Mouse (Mus musculus): ENCODE measurements around the gene Rp9.
"Not testable (repeated sequence)": the region's sequence is repeated elsewhere in the genome, so short reads cannot be mapped to it uniquely, and the experiment has no call there.

Rp9 gene

GRCm38 (mm10) chr9:22417547-22417946 is 52.0 kb downstream of the Rp9 start:
- DNase-seq = no peak

GRCm38 (mm10) chr9:22416187-22416586 is 53.4 kb downstream of the Rp9 start:
- DNase-seq = no peak

DNA sequence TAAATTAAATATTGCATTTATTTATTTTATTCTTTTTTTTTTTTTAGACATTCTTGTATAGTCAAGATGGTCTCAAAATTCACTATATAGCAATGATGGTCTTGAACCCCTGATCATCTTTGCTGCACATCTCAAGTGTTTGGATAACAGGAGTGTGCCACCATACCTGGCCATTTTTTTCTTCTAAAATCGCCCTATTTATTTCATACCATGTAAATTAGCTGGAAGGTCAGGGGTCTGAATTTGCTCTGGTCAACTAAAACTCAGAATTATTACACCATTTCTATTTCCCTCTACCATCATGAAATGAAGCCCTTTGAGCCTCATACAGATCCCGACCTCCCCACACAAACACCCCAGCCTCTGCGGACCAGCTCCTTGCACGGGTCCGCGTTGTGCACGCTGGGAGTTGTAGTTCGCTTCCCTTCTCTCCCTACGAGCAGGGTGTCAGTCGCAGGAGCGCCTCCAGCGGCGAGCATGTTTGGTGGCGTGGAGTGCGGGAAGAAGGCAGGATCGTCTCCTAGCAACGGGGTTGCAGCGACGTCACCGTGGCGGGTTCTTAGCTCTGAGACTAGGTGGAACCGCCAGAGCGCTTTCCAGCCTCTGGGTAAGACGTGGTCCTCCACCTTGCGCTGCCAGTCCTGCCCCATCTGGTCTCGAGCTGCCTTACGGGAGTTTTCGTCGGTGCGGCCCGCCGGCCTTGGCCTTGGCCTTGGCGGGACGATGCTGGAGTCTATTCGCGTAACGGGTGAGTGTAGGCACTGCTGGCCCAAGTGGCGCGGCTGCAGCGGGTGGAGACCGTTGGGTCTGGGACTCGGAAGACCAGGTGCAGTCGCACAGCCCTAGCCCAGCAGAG is 58.3 kb downstream of the Rp9 start, which contains the start of gene 9530077C05Rik:
TSS of gene 9530077C05Rik (plus strand) at position 512 of the 856 bp plus-strand sequence.
- peak; percentile 97 for DNase-seq

GRCm38 (mm10) chr9:22409501-22409900 is 60.0 kb downstream of the Rp9 start:
- DNase-seq = no peak

DNA sequence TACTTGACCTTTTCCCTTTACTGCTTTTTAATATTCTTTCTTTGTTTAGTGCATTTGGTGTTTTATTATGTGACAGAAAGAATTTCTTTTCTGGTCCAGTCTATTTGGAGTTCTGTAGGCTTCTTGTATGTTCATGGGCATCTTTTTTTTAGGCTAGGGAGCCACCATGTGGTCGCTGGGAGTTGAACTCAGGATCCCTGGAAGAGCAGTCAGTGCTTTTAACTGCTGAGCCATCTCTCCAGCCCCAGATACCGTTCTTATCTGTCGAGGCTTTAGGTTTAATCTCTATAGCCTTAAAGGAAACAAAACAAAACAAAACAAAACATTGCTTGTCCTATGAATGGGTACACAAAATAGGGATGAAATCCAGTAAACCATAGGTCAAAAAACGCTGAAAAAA is 61.2 kb downstream of the Rp9 start:
- DNase-seq = not testable (repeated sequence)

- DNase-seq = not testable (repeated sequence)
Observed at GRCm38 (mm10) chr9:22407633-22408032, 61.9 kb downstream of the Rp9 start.

GRCm38 (mm10) chr9:22405414-22405813 is 64.1 kb downstream of the Rp9 start:
- DNase-seq = no peak

GRCm38 (mm10) chr9:22403501-22403900 is 66.0 kb downstream of the Rp9 start:
- DNase-seq = not testable (repeated sequence)

- DNase-seq = no peak
Observed at GRCm38 (mm10) chr9:22402976-22403375, 66.6 kb downstream of the Rp9 start.

GRCm38 (mm10) chr9:22402001-22402400 is 67.5 kb downstream of the Rp9 start:
- DNase-seq = no peak

GRCm38 (mm10) chr9:22399021-22399420 is 70.5 kb downstream of the Rp9 start:
- no peak for DNase-seq

DNA sequence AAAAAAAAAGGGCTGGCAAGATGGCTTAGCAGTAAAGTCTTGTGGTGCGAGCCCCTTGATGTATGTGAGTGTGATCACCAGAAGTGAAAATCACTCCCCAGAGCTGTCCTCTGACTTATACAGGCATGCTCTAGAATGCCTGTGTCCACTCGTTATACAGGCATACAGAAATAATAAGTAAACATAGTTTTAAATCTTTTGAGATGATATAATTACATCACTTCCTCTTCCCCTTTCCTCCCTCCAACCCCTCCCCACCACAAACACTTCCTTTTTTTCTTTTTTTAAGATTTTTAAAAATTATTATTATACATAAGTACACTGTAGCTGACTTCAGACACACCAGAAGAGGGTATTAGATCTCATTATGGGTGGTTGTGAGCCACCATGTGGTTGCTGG is 74.8 kb downstream of the Rp9 start:
- no peak for DNase-seq

DNA sequence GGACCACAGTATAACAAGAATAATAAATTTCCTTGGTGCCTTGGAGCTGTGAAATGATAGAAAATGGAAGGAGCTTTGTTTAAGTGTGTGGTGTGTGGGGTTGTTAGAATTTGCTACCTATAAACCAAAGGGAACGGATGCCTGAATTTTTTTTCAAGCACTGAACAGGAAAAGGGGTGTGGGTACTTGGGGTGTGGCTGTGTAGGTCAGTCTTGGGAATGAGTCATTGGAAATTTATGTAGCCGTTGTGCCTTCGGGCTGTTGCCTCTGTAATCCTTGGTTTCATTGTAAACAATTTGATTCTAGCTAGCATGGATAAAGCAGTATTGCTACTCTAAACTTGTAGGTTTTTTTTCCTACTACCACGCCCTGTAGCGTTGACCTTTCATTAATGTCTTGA is 79.2 kb downstream of the Rp9 start:
- no peak for DNase-seq

DNA sequence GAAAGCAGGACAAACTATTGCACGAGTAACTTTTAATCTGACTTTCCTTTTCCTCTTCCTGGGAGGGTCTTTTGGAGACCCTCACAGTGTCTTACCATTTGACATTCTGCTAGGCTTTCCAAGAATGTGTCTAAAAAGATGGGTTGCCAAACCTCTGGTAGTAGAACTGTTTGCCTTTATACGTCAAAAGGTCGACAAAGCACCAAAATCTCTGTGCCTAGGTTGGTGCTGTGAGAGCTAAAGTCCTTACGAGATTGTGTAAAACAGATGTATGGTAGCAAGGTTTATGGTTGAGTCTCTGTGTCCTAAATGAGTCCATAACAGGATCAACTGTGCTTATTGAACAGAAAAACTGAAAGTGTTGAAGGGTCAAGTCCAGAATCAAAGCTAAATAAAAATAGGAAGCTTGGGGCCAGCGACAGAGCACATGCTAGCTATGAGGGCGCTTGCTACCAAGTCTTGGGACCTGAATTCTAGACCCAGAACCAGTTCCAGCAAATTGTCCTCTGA is 79.8 kb downstream of the Rp9 start:
- DNase-seq = no peak

GRCm38 (mm10) chr9:22389021-22389476 is 80.5 kb downstream of the Rp9 start, which contains the start of gene Anln:
TSS of gene Anln (minus strand) at chr9:22389188.
- peak; percentile 78 for DNase-seq

DNA sequence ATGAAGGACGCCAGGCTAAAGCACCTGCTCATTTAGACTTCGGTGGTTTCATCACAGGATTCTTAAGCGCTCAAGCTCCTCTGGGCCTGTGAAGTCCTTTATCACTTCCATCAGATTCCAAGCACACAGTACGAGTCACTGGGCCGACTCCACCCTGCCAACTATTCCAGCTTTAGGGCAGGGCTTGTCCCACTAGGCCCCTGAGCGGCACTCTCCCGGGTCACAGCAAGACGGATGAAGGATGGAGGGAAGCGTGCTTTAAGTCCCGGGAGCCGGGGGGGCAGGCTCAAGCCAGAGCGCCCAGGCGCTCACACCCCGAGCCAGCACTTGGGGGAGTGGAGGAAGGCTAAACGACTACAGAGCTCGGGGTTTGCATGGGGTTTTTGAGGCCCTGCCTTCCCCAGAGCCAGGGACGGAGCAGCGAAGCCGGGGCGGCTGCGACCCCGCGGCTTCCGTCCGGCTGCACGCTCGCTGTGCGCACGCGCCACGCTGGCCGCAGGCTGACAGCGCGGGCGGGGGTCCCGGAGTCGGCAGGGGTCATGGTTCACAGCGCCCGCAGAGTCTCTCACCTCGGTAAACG is 81.1 kb downstream of the Rp9 start:
- no peak for DNase-seq

GRCm38 (mm10) chr9:22387901-22388300 is 81.6 kb downstream of the Rp9 start:
- DNase-seq = no peak

GRCm38 (mm10) chr9:22385890-22386289 is 83.7 kb downstream of the Rp9 start:
- DNase-seq = no peak

GRCm38 (mm10) chr9:22376086-22376485 is 93.5 kb downstream of the Rp9 start:
- no peak for DNase-seq

- no peak for DNase-seq
Observed at GRCm38 (mm10) chr9:22372760-22373159, 96.8 kb downstream of the Rp9 start.

DNA sequence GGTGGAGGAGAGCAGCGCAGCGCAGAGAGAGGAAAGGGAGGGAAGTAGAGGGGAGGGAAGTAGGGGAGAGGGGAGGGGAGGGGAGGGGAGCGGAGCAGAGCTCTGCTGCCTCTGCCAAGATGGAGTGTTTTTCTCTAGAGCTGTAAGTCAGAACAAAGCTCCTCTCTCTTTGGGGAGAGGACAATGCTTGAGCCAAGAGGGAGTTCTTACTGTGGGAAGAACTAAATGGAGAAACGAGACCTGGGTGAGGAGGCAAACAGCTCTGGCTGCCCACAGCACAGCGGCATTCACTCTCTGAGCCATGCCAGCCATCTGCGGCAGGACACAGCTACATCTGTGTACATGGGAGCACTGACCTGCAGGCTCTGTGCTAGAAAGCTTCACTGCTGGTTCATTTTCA is 101.5 kb downstream of the Rp9 start:
- no peak for DNase-seq

- no peak for DNase-seq
Observed at GRCm38 (mm10) chr9:22366621-22367020, 102.9 kb downstream of the Rp9 start.

DNA sequence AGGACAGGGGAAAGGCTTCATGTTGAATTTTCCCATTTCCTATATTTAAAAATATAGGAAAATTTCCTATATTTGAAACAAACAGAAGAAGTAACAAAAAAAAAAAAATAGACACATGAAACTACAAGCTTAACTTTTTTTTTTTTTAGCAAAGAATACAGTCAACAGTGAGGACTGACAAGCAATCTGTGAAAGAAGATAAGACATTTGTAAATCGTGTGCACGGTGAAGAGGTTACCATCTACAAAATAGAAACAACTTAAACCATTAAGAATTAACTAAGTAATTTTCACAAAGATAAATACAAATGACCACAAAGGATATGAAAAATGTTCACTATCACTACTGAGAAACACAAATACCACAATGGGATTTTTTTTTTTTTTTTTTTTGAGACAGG is 103.3 kb downstream of the Rp9 start:
- no peak for DNase-seq

Measured in cerebellum, adult 11 months (tissue).